Mouse (Mus musculus): ENCODE data around the gene Selenbp1. TPM values are rescaled to one million over a fixed set of nuclear protein-coding genes. Genes with fewer than 3 reads are reported as not detected.
"Not testable (repeated sequence)": the region's sequence is repeated elsewhere in the genome, so short reads cannot be mapped to it uniquely, and the experiment has no call there.

Selenbp1 gene
- 9.5 and 11.6 TPM in 2 replicates for polyA plus RNA-seq (2015; fragmentation: Nextera tagmentation; extraction: Ambion mirVana)

DNA sequence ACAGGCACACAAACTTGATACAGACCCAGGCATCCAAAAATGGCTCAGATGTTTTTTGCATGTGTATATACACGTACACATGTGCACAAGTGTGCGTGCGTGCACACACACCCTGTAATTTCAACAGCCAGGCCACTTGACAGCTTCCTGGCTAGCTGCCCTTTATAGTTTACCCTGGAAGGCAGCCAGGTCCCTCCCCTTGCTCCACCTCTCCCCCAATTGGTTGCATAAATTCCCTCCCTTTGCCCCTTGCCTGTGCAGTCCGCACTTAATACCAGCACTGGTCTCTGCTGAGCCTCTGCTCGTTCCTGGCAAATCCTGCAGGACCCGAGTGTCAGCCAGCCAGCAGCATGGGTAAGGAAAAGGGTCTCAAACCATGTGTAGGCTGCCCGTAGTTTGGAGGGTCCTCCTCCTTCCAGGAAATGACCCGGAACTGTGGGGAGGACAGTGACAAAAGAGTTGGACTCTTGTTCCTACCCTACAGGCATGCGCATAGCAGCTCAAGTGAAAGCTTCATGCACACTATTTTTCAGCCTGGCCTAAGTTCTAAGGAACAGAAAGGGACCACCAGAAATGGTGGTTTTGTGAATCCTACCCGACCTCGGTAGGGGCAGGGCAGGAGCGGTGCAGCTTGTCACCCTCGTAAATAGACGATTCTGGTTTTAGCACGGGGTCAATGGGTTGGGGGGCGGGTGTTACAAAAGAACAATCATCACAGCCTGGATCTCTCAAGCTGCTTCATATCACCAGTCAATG, at the start of gene Selenbp1:
Selenbp1 (plus strand) TSS at position 248 of the 756 bp plus-strand sequence.
- 16% methylated on average over 16 of the region's 16 CpGs for WGBS
- Histone ChIP-seq H3K4me3 (peak within 1 kb of the TSS; percentile 26), H3K27ac (replicated peaks) (peak within 1 kb of the TSS; percentile 62), H3K27me3 (no peaks in the 10 kb centered on the region), H3K9me3 (no peaks in the 10 kb centered on the region), H3K36me3 (no peaks in the 10 kb centered on the region), H3K9ac (replicated peaks) (peak within 1 kb of the TSS; percentile 22; the same call in 1 of the 2 replicates), H3K4me2 (replicated peaks) (peak within 1 kb of the TSS; percentile 39), H3K4me1 (peaks cover 11% of the 10 kb centered on the region)
- peak; percentile 80 for ATAC-seq (replicated peaks)

DNA sequence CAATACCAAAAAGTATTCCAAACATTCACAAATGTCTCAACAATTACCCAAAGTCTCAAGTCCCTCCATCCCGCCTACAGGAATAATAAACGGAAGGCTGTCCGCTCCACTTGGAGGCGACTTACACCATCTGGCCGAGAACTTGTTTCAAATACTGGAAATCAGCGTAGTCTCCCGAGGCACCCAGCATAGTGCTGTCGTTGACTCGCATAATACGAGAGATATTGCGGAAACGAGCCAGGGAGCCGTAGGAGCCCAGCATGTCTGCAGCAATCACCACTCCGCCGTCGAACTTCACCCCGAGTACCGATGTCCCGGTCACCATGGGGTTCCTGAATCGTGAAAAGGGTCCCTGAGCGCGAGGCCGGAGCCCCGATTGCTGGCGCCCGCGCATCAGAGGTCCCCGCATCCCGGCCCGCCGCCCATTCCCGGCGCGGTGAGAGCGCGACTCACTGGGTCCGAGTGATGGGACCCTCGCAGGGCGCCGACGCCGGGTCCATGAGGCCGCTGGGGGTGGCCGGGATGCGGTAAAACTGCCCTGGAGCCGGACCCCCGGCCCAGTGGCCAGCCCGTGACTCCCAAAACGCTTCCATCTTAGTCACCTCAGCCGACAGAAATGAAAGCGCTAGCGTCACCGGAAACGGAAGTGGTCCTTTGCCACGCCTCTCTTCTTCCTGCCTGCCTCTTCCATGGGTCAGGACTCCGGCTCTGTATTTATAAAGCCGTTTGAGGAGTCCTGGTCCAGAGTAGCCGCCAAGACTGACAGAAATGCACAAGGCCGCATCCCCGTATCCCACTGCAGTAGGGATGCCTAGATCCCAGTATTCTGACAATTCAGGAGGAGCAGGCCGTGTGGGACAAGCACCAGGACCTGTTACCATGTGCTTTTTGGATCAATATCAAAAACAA, 46.3 kb upstream of the Selenbp1 start, which contains the start of gene Psmb4:
Psmb4 (minus strand) TSS at position 646 of the 909 bp plus-strand sequence.
- peak; percentile 91 for ATAC-seq (replicated peaks)

DNA sequence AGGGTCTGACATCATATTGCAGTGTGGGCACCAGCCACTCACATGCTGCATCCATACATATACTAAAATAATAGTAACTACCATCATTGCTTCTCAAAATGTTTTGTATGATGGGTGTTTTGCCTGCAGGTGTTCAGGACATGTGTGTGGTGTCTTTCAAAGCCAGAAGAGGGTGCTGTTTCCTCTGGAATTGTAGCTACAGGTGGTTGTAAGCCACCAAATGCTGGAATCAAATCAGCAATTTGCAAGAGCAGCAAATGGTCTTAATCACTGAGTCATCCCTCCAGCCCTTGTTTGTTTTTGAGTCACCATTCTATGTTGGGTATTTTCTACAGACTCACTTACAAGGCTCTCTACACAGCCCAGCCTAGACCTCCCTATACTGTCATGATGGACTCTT, 44.3 kb upstream of the Selenbp1 start:
- Histone ChIP-seq H3K9me3 (no peaks in the 10 kb centered on the region), H3K4me3 (no peak overlapping the region), H3K36me3 (peaks cover 15% of the 10 kb centered on the region), H3K4me2 (replicated peaks) (no peak overlapping the region), H3K4me1 (peaks cover 19% of the 10 kb centered on the region), H3K27ac (replicated peaks) (no peak overlapping the region), H3K27me3 (no peaks in the 10 kb centered on the region), H3K9ac (replicated peaks) (no peak overlapping the region)
- no peak for ATAC-seq (replicated peaks)

More for the DNA sequence above, 46.3 kb upstream of the Selenbp1 start, which contains the start of gene Psmb4:
- H3K4me2 ChIP-seq (replicated peaks): peak within 1 kb of the TSS; percentile 71
- H3K9ac ChIP-seq (replicated peaks): peak within 1 kb of the TSS; percentile 83
- H3K27me3 ChIP-seq: no peaks in the 10 kb centered on the region
- no peaks in the 10 kb centered on the region for H3K9me3 ChIP-seq
- WGBS: 1% methylated on average over 61 of the region's 61 CpGs
- peak within 1 kb of the TSS; percentile 77 for H3K27ac ChIP-seq (replicated peaks)
- H3K4me3 ChIP-seq: peak within 1 kb of the TSS; percentile 69
- H3K4me1 ChIP-seq: peaks cover 19% of the 10 kb centered on the region
- peaks cover 33% of the 10 kb centered on the region for H3K36me3 ChIP-seq

DNA sequence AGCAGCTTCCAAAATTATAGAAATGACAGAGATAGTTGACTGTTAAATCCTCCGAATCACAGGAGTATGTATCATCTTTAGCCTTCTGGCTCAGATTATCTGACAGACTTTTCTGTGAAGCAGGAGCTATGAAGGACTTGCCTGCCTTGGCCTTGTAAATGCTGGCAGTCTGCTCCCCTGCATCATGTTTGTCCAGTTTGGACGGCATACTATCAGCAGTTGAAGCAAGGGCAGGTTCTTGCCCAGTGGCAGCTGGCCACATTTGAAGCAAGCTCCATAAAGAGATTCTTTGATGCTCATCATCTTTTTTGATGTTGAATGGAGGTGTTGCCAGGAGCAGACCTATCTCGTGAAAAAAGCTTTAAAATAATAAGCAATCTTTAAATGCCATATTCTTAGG, 38.8 kb upstream of the Selenbp1 start:
- Histone ChIP-seq H3K36me3 (no peaks in the 10 kb centered on the region), H3K4me2 (replicated peaks) (no peak overlapping the region), H3K9me3 (no peaks in the 10 kb centered on the region), H3K27ac (replicated peaks) (no peak overlapping the region), H3K9ac (replicated peaks) (no peak overlapping the region), H3K4me3 (no peak overlapping the region), H3K27me3 (no peaks in the 10 kb centered on the region), H3K4me1 (no peaks in the 10 kb centered on the region)
- WGBS: 72% methylated on average over 3 of the region's 3 CpGs
- ATAC-seq (replicated peaks): no peak

DNA sequence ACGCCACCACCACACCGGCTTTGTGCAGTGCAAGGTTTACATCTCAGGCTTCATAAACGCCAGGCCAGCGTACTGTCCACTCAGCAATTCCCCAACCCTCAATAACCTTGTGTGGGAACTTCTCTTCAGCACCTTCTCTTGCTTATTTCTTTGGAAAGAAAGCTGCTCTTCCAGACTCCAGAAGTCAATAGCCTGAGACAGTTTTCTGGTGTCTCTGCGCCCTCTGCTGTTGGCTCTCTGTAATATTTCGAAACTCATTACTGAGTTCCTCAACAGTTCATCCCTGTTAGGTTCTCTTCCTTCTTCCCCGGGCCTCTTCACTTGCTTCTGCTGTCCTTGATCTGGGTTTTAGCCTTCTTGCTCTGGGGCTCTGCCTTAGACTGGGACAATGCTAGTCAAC, 30.1 kb upstream of the Selenbp1 start:
- Histone ChIP-seq H3K9ac (replicated peaks) (no peak overlapping the region), H3K4me1 (no peaks in the 10 kb centered on the region), H3K27me3 (no peaks in the 10 kb centered on the region), H3K4me3 (no peak overlapping the region), H3K36me3 (no peaks in the 10 kb centered on the region), H3K4me2 (replicated peaks) (no peak overlapping the region), H3K9me3 (no peaks in the 10 kb centered on the region), H3K27ac (replicated peaks) (no peak overlapping the region)
- ATAC-seq (replicated peaks): no peak
- WGBS: 22% methylated on average over 7 of the region's 7 CpGs

DNA sequence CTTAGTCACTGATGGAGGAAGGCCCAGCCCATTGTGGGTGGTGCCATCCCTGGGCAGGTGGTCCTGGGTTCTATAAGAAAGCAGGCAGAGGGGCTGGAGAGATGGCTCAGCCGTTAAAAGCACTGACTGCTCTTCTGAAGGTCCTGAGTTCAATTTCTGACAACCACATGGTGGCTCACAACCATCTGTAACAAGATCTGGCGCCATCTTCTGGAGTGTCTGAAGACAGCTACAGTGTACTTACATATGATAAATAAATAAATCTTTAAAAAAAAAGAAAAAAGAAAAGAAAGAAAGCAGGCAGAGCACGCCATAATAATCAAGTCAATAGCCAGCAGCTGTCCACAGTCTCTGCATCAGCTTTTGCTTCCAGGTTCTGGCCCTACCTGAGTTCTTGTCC, 28.1 kb upstream of the Selenbp1 start:
- H3K4me2 ChIP-seq (replicated peaks); H3K36me3 ChIP-seq; H3K9me3 ChIP-seq; H3K4me3 ChIP-seq; H3K27me3 ChIP-seq; H3K4me1 ChIP-seq; H3K9ac ChIP-seq (replicated peaks); H3K27ac ChIP-seq (replicated peaks); ATAC-seq (replicated peaks): not testable (repeated sequence)
- WGBS: 61% methylated on average over 3 of the region's 3 CpGs

DNA sequence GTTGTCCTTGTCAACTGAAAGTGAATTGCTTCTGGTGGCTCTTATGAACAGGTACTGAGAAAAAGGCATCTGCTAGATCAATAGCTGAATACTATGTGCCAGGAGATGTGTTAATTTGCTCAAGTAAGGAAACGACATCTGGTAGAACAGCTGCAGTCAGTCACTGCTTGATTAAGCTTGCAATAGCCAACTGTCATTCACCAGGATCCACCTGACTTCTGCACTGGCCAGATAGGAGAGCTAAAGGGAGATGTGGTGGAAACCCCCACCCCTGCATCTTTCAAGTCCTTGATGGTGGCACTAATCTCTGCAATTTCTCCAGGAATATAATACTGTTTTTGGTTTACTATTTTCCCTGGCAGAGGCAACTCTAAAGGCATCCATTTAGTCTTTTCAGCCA, 26.4 kb upstream of the Selenbp1 start:
- Histone ChIP-seq H3K9ac (replicated peaks) (no peak overlapping the region), H3K4me1 (no peaks in the 10 kb centered on the region)

DNA sequence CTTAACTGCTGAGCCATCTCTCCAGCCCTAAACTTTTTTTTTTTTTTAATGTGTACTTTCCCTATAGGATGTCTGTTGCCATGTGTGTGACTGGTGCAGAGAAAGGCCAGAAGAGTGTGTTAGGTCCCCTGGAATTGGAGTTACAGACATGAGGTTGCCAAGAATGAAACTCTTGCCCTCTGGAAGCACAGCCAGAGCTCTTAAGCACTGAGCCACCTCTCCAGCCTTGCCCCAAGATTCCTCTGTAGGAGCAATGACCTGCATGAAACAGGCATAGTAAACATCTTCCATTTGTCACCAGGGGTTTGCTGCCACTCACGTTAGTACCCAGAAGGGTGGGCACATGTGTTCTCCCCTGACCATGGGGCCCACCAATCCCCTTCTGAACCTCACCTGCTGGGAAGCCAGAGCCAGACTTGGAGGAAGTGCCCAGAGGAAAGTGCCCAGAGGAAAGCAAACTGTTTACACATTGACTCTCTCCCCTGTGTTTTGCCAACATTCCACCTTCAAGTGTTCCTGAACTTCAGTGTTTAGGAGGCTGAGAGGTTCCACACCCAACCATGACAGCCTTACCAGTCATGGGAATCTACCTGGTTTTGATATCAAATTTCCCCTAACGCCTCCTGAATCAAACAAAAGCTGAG, 21.7 kb upstream of the Selenbp1 start:
- Histone ChIP-seq H3K9ac (replicated peaks) (no peak overlapping the region), H3K4me1 (no peaks in the 10 kb centered on the region), H3K27me3 (no peaks in the 10 kb centered on the region), H3K27ac (replicated peaks) (no peak overlapping the region), H3K4me2 (replicated peaks) (no peak overlapping the region), H3K9me3 (no peaks in the 10 kb centered on the region), H3K36me3 (no peaks in the 10 kb centered on the region), H3K4me3 (no peak overlapping the region)
- WGBS: 83% methylated on average over 2 of the region's 2 CpGs
- no peak for ATAC-seq (replicated peaks)

More for the DNA sequence above, 26.4 kb upstream of the Selenbp1 start:
- no peak for ATAC-seq (replicated peaks)
- Histone ChIP-seq H3K9me3 (no peaks in the 10 kb centered on the region), H3K4me3 (no peak overlapping the region), H3K36me3 (no peaks in the 10 kb centered on the region), H3K27ac (replicated peaks) (no peak overlapping the region), H3K27me3 (no peaks in the 10 kb centered on the region), H3K4me2 (replicated peaks) (no peak overlapping the region)
- 60% methylated on average over 1 of the region's 1 CpGs for WGBS

DNA sequence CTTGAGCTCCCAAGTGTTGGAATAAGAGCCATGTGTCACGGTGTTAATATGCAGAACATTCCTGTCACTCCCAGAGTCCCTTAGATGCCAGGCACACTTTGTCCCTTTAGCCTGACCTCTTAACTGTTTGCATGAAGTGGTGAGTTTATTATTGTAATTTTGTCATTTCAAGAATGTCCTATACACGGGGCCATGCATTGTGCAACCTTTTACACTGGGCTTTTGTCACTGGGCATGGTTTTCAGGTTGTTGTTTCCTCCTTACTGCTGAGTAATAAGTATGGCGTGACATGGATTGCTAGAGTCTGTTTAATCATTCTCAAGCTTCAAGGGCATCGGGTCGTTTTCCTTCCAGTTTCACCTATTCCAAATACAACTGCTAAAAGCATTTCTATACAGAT, 19.1 kb upstream of the Selenbp1 start:
- H3K4me3 ChIP-seq: no peak overlapping the region
- no peaks in the 10 kb centered on the region for H3K27me3 ChIP-seq
- whole genome bisulfite sequencing: 77% methylated on average over 5 of the region's 5 CpGs
- no peak overlapping the region for H3K27ac ChIP-seq (replicated peaks)
- ATAC-seq (replicated peaks): no peak
- H3K36me3 ChIP-seq: no peaks in the 10 kb centered on the region
- no peak overlapping the region for H3K4me2 ChIP-seq (replicated peaks)
- no peaks in the 10 kb centered on the region for H3K9me3 ChIP-seq
- no peaks in the 10 kb centered on the region for H3K4me1 ChIP-seq
- no peak overlapping the region for H3K9ac ChIP-seq (replicated peaks)

DNA sequence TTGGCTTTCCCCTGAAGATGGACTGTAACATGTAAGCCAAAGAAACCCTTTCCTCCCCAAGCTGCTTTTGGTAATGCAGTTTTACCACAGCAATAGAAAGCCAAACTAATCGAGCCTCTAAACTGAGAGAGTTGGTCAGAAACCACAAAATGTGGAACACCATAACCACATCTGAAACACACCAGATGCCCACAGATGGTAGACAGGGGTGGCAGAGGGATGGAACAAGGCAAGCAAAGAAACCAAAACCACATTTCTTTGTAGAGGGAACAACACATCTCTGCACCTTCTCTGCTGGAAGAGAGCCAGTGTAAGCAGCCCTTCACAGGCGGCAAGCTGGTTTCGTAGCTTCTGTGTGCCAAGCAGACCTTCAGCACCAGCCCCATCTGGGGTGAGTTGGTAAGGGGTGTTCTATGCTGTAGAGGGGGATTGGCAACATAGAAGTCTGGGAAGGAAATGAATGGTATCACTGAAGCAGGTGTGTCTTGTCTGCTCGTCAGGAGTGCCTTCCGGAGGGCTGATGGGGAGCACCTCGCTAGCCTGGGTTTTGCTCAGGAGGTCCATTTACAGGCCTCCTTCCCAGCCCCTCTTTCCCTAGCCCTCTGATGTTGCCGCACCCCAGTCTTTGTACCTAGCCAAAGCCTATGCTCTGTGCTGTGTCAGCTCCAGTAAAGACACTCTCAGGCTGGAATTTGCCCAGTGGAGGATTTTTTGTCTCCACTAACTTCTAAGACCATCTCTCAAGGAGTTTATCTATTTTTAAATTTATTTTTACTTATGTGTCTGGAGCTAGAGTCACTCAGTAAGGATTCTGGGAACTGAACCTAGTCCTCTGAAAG, 16.7 kb upstream of the Selenbp1 start:
- 75% methylated on average over 7 of the region's 7 CpGs for WGBS
- Histone ChIP-seq H3K4me3 (no peak overlapping the region), H3K27me3 (no peaks in the 10 kb centered on the region), H3K36me3 (no peaks in the 10 kb centered on the region), H3K9ac (replicated peaks) (no peak overlapping the region), H3K27ac (replicated peaks) (no peak overlapping the region), H3K9me3 (no peaks in the 10 kb centered on the region), H3K4me1 (no peaks in the 10 kb centered on the region), H3K4me2 (replicated peaks) (no peak overlapping the region)
- ATAC-seq (replicated peaks): no peak

DNA sequence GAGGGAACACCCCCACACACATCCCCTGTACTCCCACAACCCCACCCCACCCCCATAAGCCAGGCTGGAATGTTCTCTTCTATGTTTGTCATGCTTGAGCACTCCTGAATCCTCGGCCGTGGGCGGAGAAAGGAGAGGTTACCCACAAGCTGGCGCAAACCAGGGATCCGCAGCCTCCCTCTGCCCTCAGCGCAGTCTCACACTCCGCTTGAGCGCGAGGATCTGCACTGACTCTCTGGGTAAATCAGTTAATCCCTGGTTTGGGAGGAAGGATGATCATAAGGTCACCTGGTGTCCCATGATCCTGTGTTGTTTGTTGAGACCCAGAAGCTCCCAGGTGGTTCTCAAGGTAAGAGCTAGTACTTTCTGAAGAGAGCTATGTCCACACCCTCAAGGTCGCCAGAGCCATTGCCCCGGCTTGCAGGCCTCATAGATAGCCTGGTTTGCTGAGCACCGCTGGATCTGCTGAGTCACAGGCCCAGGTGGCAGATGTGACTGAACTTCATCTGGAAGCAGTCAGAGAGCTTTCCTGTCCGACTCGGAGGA, 15.0 kb upstream of the Selenbp1 start:
- H3K9ac ChIP-seq (replicated peaks): no peak overlapping the region
- H3K36me3 ChIP-seq: no peaks in the 10 kb centered on the region
- no peak overlapping the region for H3K4me2 ChIP-seq (replicated peaks)
- H3K4me3 ChIP-seq: no peak overlapping the region
- no peaks in the 10 kb centered on the region for H3K4me1 ChIP-seq
- no peak overlapping the region for H3K27ac ChIP-seq (replicated peaks)
- no peak for ATAC-seq (replicated peaks)
- 49% methylated on average over 14 of the region's 14 CpGs for WGBS
- H3K27me3 ChIP-seq: no peaks in the 10 kb centered on the region
- no peaks in the 10 kb centered on the region for H3K9me3 ChIP-seq

Measured in forebrain, embryonic 15.5 days (tissue).